Mouse (Mus musculus): ENCODE data around the gene Tbc1d32.
A peak's percentile ranks its signal among the peaks of the same experiment; 100 is the strongest.

Gene Tbc1d32

GRCm38 (mm10) chr10:56114951-56115635 is 113.4 kb downstream of the Tbc1d32 start:
- peak; percentile 5 for DNase-seq (ENCODE audit: extremely low read depth, insufficient read length, low spot score)

GRCm38 (mm10) chr10:56106996-56107334 is 121.5 kb downstream of the Tbc1d32 start:
- no peak for DNase-seq (ENCODE audit: extremely low read depth, insufficient read length, low spot score)

GRCm38 (mm10) chr10:56106333-56106995 is 122.0 kb downstream of the Tbc1d32 start, which contains the start of gene Msl3l2:
Gene Msl3l2, plus strand, starts transcription at chr10:56106917.
- DNase-seq (ENCODE audit: extremely low read depth, insufficient read length, low spot score) = no peak

GRCm38 (mm10) chr10:56099641-56100310 is 128.7 kb downstream of the Tbc1d32 start:
- DNase-seq (ENCODE audit: extremely low read depth, insufficient read length, low spot score) = no peak

- no peak for DNase-seq (ENCODE audit: extremely low read depth, insufficient read length, low spot score)
These were observed 129.4 kb downstream of the Tbc1d32 start for GRCm38 (mm10) chr10:56099126-56099525.

- no peak for DNase-seq (ENCODE audit: extremely low read depth, insufficient read length, low spot score)
These were observed 131.7 kb downstream of the Tbc1d32 start for GRCm38 (mm10) chr10:56096757-56097156.

- no peak for DNase-seq (ENCODE audit: extremely low read depth, insufficient read length, low spot score)
These were observed 133.9 kb downstream of the Tbc1d32 start for GRCm38 (mm10) chr10:56094586-56094985.

- no peak for DNase-seq (ENCODE audit: extremely low read depth, insufficient read length, low spot score)
These were observed 138.8 kb downstream of the Tbc1d32 start for GRCm38 (mm10) chr10:56089714-56090113.

- DNase-seq (ENCODE audit: extremely low read depth, insufficient read length, low spot score) = no peak
These were observed 165.7 kb downstream of the Tbc1d32 start for GRCm38 (mm10) chr10:56062746-56063145.

GRCm38 (mm10) chr10:56061238-56061830 is 167.2 kb downstream of the Tbc1d32 start:
- no peak for DNase-seq (ENCODE audit: extremely low read depth, insufficient read length, low spot score)

GRCm38 (mm10) chr10:56058979-56059422 is 169.5 kb downstream of the Tbc1d32 start:
- no peak for DNase-seq (ENCODE audit: extremely low read depth, insufficient read length, low spot score)

- no peak for DNase-seq (ENCODE audit: extremely low read depth, insufficient read length, low spot score)
These were observed 203.1 kb downstream of the Tbc1d32 start for GRCm38 (mm10) chr10:56025400-56025799.

GRCm38 (mm10) chr10:56024579-56024978 is 203.9 kb downstream of the Tbc1d32 start:
- DNase-seq (ENCODE audit: extremely low read depth, insufficient read length, low spot score) = no peak

GRCm38 (mm10) chr10:55979898-55980521 is 248.5 kb downstream of the Tbc1d32 start:
- no peak for DNase-seq (ENCODE audit: extremely low read depth, insufficient read length, low spot score)

GRCm38 (mm10) chr10:55978001-55978400 is 250.5 kb downstream of the Tbc1d32 start:
- no peak for DNase-seq (ENCODE audit: extremely low read depth, insufficient read length, low spot score)

All from 3134 (cell line).